Mouse (Mus musculus): ENCODE data around the gene Pfkm. TPM values are rescaled to one million over a fixed set of nuclear protein-coding genes. Genes with fewer than 3 reads are reported as not detected.

The Pfkm gene
- polyA plus RNA-seq (2012; rRNA removed) = 471 and 489 TPM in 2 replicates

GRCm38 (mm10) chr15:98092372-98093120, at the start of gene Pfkm:
TSS of gene Pfkm (plus strand) at chr15:98092589.
- peak within 1 kb of the TSS; percentile 82 for H3K27ac ChIP-seq (ENCODE audit: insufficient read depth, low read length)
- TF ChIP-seq POLR2A (IDR thresholded peaks at IDR 0.05; ENCODE audit: borderline replicate concordance, insufficient read depth, low read length) (no peak), CTCF (IDR thresholded peaks at IDR 0.05; ENCODE audit: borderline replicate concordance, insufficient read depth, low read depth, low read length) (no peak)
- WGBS = under 1% methylated on average over 30 of the region's 30 CpGs
- DNase-seq = no peak
- no peaks in the 10 kb centered on the region for H3K4me1 ChIP-seq (ENCODE audit: control insufficient read depth, insufficient read depth, low read length)
- peak within 1 kb of the TSS; percentile 63 for H3K4me3 ChIP-seq (replicated peaks; ENCODE audit: insufficient read depth, low read depth, low read length)
- H3K27me3 ChIP-seq (ENCODE audit: control insufficient read depth, insufficient read depth, low read length) = no peaks in the 10 kb centered on the region

- DNase-seq = no peak
- 96% methylated on average over 6 of the region's 6 CpGs for WGBS
Measured at GRCm38 (mm10) chr15:98043967-98044366, 48.4 kb upstream of the Pfkm start.

GRCm38 (mm10) chr15:98044387-98044786, 48.0 kb upstream of the Pfkm start:
- WGBS = 94% methylated on average over 5 of the region's 5 CpGs
- no peaks in the 10 kb centered on the region for H3K4me1 ChIP-seq (ENCODE audit: control insufficient read depth, insufficient read depth, low read length)
- no peak for DNase-seq
- H3K4me3 ChIP-seq (replicated peaks; ENCODE audit: insufficient read depth, low read depth, low read length) = no peak overlapping the region
- H3K27me3 ChIP-seq (ENCODE audit: control insufficient read depth, insufficient read depth, low read length) = no peaks in the 10 kb centered on the region
- H3K27ac ChIP-seq (ENCODE audit: insufficient read depth, low read length) = no peak overlapping the region
- TF ChIP-seq POLR2A (IDR thresholded peaks at IDR 0.05; ENCODE audit: borderline replicate concordance, insufficient read depth, low read length) (no peak), CTCF (IDR thresholded peaks at IDR 0.05; ENCODE audit: borderline replicate concordance, insufficient read depth, low read depth, low read length) (no peak)

More at GRCm38 (mm10) chr15:98043967-98044366, 48.4 kb upstream of the Pfkm start:
- H3K4me1 ChIP-seq (ENCODE audit: control insufficient read depth, insufficient read depth, low read length) = no peaks in the 10 kb centered on the region
- no peak overlapping the region for H3K4me3 ChIP-seq (replicated peaks; ENCODE audit: insufficient read depth, low read depth, low read length)
- no peaks in the 10 kb centered on the region for H3K27me3 ChIP-seq (ENCODE audit: control insufficient read depth, insufficient read depth, low read length)
- no peak overlapping the region for H3K27ac ChIP-seq (ENCODE audit: insufficient read depth, low read length)
- no peak for TF ChIP-seq CTCF (IDR thresholded peaks at IDR 0.05; ENCODE audit: borderline replicate concordance, insufficient read depth, low read depth, low read length)

GRCm38 (mm10) chr15:98048918-98049700, 43.3 kb upstream of the Pfkm start:
- Histone ChIP-seq H3K4me1 (ENCODE audit: control insufficient read depth, insufficient read depth, low read length) (no peaks in the 10 kb centered on the region), H3K27me3 (ENCODE audit: control insufficient read depth, insufficient read depth, low read length) (no peaks in the 10 kb centered on the region), H3K4me3 (replicated peaks; ENCODE audit: insufficient read depth, low read depth, low read length) (no peak overlapping the region), H3K27ac (ENCODE audit: insufficient read depth, low read length) (no peak overlapping the region)
- no peak for DNase-seq
- TF ChIP-seq POLR2A (IDR thresholded peaks at IDR 0.05; ENCODE audit: borderline replicate concordance, insufficient read depth, low read length) = no peak
- TF ChIP-seq CTCF (IDR thresholded peaks at IDR 0.05; ENCODE audit: borderline replicate concordance, insufficient read depth, low read depth, low read length) = no peak
- 85% methylated on average over 13 of the region's 13 CpGs for WGBS

- TF ChIP-seq CTCF (IDR thresholded peaks at IDR 0.05; ENCODE audit: borderline replicate concordance, insufficient read depth, low read depth, low read length) = no peak
- no peak for TF ChIP-seq POLR2A (IDR thresholded peaks at IDR 0.05; ENCODE audit: borderline replicate concordance, insufficient read depth, low read length)
- no peak overlapping the region for H3K27ac ChIP-seq (ENCODE audit: insufficient read depth, low read length)
- DNase-seq = no peak
- no peaks in the 10 kb centered on the region for H3K27me3 ChIP-seq (ENCODE audit: control insufficient read depth, insufficient read depth, low read length)
- WGBS = 95% methylated on average over 5 of the region's 5 CpGs
- no peak overlapping the region for H3K4me3 ChIP-seq (replicated peaks; ENCODE audit: insufficient read depth, low read depth, low read length)
- H3K4me1 ChIP-seq (ENCODE audit: control insufficient read depth, insufficient read depth, low read length) = no peaks in the 10 kb centered on the region
Measured at GRCm38 (mm10) chr15:98051685-98052084, 40.7 kb upstream of the Pfkm start.

GRCm38 (mm10) chr15:98055246-98055645, 37.1 kb upstream of the Pfkm start:
- TF ChIP-seq CTCF (IDR thresholded peaks at IDR 0.05; ENCODE audit: borderline replicate concordance, insufficient read depth, low read depth, low read length) (peak; percentile 54; the same call in 1 of the 2 replicates), POLR2A (IDR thresholded peaks at IDR 0.05; ENCODE audit: borderline replicate concordance, insufficient read depth, low read length) (no peak)
- Histone ChIP-seq H3K4me1 (ENCODE audit: control insufficient read depth, insufficient read depth, low read length) (no peaks in the 10 kb centered on the region), H3K27me3 (ENCODE audit: control insufficient read depth, insufficient read depth, low read length) (no peaks in the 10 kb centered on the region), H3K4me3 (replicated peaks; ENCODE audit: insufficient read depth, low read depth, low read length) (no peak overlapping the region), H3K27ac (ENCODE audit: insufficient read depth, low read length) (no peak overlapping the region)
- 25% methylated on average over 5 of the region's 5 CpGs for WGBS
- peak; percentile 26 to 27 for DNase-seq

GRCm38 (mm10) chr15:98065881-98066280, 26.5 kb upstream of the Pfkm start:
- peaks cover 13% of the 10 kb centered on the region for H3K4me1 ChIP-seq (ENCODE audit: control insufficient read depth, insufficient read depth, low read length)
- WGBS = 61% methylated on average over 5 of the region's 5 CpGs
- TF ChIP-seq POLR2A (IDR thresholded peaks at IDR 0.05; ENCODE audit: borderline replicate concordance, insufficient read depth, low read length) (no peak), CTCF (IDR thresholded peaks at IDR 0.05; ENCODE audit: borderline replicate concordance, insufficient read depth, low read depth, low read length) (no peak)
- no peak for DNase-seq
- H3K27ac ChIP-seq (ENCODE audit: insufficient read depth, low read length) = no peak overlapping the region
- H3K27me3 ChIP-seq (ENCODE audit: control insufficient read depth, insufficient read depth, low read length) = no peaks in the 10 kb centered on the region
- no peak overlapping the region for H3K4me3 ChIP-seq (replicated peaks; ENCODE audit: insufficient read depth, low read depth, low read length)

Measured in cerebellum, adult 2 months (tissue).